Mouse (Mus musculus): ENCODE measurements around the gene Mospd1.

- TF ChIP-seq CTCF (IDR thresholded peaks at IDR 0.05 in 2 of 3, conservative IDR thresholded peaks at IDR 0.05 in 1 of 3; ENCODE audit: control insufficient read depth in 1 of 3, insufficient read depth in 1 of 3, low read depth in 2 of 3, low read length in 3 of 3, poor library complexity in 1 of 3, severe bottlenecking in 1 of 3) (no peak), POLR2A (IDR thresholded peaks at IDR 0.05; ENCODE audit: control insufficient read depth in 1 of 2, insufficient read depth in 1 of 2, low read depth in 1 of 2, low read length in 2 of 2, poor library complexity in 1 of 2) (no peak), MEF2A (IDR thresholded peaks at IDR 0.05; ENCODE audit: extremely low read depth, insufficient replicate concordance, low read depth, low read length, poor library complexity, severe bottlenecking) (no peak), MAFK (IDR thresholded peaks at IDR 0.05; ENCODE audit: borderline replicate concordance, low read depth, low read length) (no peak), CHD2 (IDR thresholded peaks at IDR 0.05; ENCODE audit: low read length) (no peak), GATA1 (IDR thresholded peaks at IDR 0.05; ENCODE audit: low read depth, low read length) (no peak), EP300 (IDR thresholded peaks at IDR 0.05; ENCODE audit: low read depth in 1 of 2, low read length in 2 of 2) (no peak), TCF12 (IDR thresholded peaks at IDR 0.05; ENCODE audit: low read depth, low read length) (no peak), USF2 (IDR thresholded peaks at IDR 0.05; ENCODE audit: borderline replicate concordance in 1 of 2, insufficient read depth in 1 of 2, low read depth in 1 of 2, low read length in 2 of 2) (no peak)
Measured at GRCm38 (mm10) chrX:53321111-53321510, 49.2 kb downstream of the Mospd1 start.
